9 mouse cellular contexts compared by ENCODE assay signal in the genomic region with DNA sequence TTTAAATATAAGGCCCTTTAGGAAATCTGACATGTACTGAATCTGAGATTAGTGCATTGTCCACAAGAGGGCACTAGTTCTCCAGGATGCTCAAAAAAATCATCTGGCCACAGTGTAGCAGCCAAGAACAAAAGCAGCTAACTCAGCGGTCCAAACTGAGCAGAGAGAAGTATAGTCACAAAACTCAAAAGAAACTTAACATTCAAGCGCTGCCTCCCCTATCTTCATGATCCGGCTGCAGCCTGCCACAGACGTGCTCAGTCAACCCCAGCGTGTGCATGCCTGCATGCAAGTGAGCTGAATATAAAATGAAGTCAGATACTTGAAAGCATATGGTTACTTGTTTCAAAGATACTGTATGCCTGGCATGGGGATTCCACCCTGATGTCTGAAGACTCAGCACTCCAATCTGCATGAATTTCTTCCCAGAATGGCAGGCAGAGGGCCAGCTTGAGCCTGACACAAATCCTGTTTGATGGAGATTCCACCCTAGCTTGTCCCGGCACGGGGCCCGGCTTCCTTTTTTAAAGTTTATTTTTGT. TPM values are rescaled to one million over a fixed set of nuclear protein-coding genes. Genes with fewer than 3 reads are reported as not detected.
DNase-seq lines count a peak whose midpoint lies in the region; ATAC-seq and TF ChIP-seq lines count a peak whose summit lies in the region.
"Had no signal": no experiment of that assay in that cellular context is flagged by ENCODE, and none has a peak within 500 bp of the region (broad histone marks: within the 10 kb centered on the region; RNA-seq: fewer than 3 reads in every experiment).

No protein-coding gene starts in this region.

- H3K27me3 ChIP-seq in CH12.LX (replicated peaks) (no peaks in the 10 kb centered on the region), myocyte (ENCODE audit: control insufficient read depth, insufficient read depth, insufficient read length) (no peaks in the 10 kb centered on the region)
- H3K27me3 ChIP-seq in embryonic facial prominence, embryonic 12.5 days = no peaks in the 10 kb centered on the region
- peaks cover 11% of the 10 kb centered on the region for H3K27me3 ChIP-seq in heart, embryonic 13.5 days (replicated peaks)
- H3K27me3 ChIP-seq in kidney, postnatal 0 days (ENCODE audit: insufficient read depth, low read length) = no peaks in the 10 kb centered on the region
- no peaks in the 10 kb centered on the region for H3K27me3 ChIP-seq in liver, embryonic 11.5 days (replicated peaks; ENCODE audit: control insufficient read depth, insufficient read depth, low read length)

- no peak overlapping the region for H3K27ac ChIP-seq in CH12.LX (ENCODE audit: insufficient read depth, low read depth)
- peak overlapping the region; percentile 73 for H3K27ac ChIP-seq in embryonic facial prominence, embryonic 12.5 days
- no peak overlapping the region for H3K27ac ChIP-seq in heart, embryonic 13.5 days (replicated peaks)
- no peak overlapping the region for H3K27ac ChIP-seq in kidney, postnatal 0 days
- no peak overlapping the region for H3K27ac ChIP-seq in liver, embryonic 11.5 days (ENCODE audit: low read depth, low read length)
- H3K27ac ChIP-seq: macrophage had no signal

- no peak for TF ChIP-seq EP300 in CH12.LX (IDR thresholded peaks at IDR 0.05; ENCODE audit: low read length)

- dilution Hi-C loops in CH12.LX (cut with MboI; ENCODE audit: extremely low pct_ligation_motif_present, extremely low pct_unique_long_range_greater_than_20kb, low sequenced_read_pairs) = no loop called here

- no peaks in the 10 kb centered on the region for H3K9me3 ChIP-seq in CH12.LX (replicated peaks; ENCODE audit: low read length)
- no peaks in the 10 kb centered on the region for H3K9me3 ChIP-seq in embryonic facial prominence, embryonic 12.5 days
- H3K9me3 ChIP-seq in heart, embryonic 13.5 days = no peaks in the 10 kb centered on the region
- no peaks in the 10 kb centered on the region for H3K9me3 ChIP-seq in kidney, postnatal 0 days (replicated peaks; ENCODE audit: low read length)
- H3K9me3 ChIP-seq in liver, embryonic 11.5 days (ENCODE audit: control insufficient read depth, low read length) = no peaks in the 10 kb centered on the region

- H3K79me2 ChIP-seq in CH12.LX (replicated peaks; ENCODE audit: control insufficient read depth, extremely low read depth, insufficient read depth, poor library complexity, severe bottlenecking) (no peaks in the 10 kb centered on the region), myocyte (ENCODE audit: control insufficient read depth, insufficient read depth) (no peaks in the 10 kb centered on the region)

- ATAC-seq in embryonic facial prominence, embryonic 12.5 days (ENCODE audit: insufficient number of reproducible peaks, insufficient read depth, low FRiP score, low TSS enrichment) = 0 out of 2 replicates have a peak, but pooled peaks have one; percentile 44
- ATAC-seq in heart, embryonic 13.5 days (ENCODE audit: extremely low read depth, insufficient number of reproducible peaks, low FRiP score, low TSS enrichment) = no peak
- ATAC-seq in kidney, postnatal 0 days (replicated peaks; ENCODE audit: low FRiP score, low read depth) = peak; percentile 61
- peak; percentile 29; the same call in 1 of the 2 replicates for ATAC-seq in liver, embryonic 11.5 days (replicated peaks; ENCODE audit: low FRiP score)
- no peak for ATAC-seq in erythroid progenitor cell, adult 5-6 weeks (replicated peaks; ENCODE audit: low FRiP score, poor library complexity, severe bottlenecking)

- peaks cover 11 to 19% of the 10 kb centered on the region in 2 experiments; a peak in 3 of 4 replicates for H3K4me1 ChIP-seq in CH12.LX (ENCODE audit: control insufficient read depth in 1 of 2, insufficient read depth in 2 of 2)
- peaks cover 3% of the 10 kb centered on the region; the same call in 1 of the 2 replicates for H3K4me1 ChIP-seq in embryonic facial prominence, embryonic 12.5 days
- peaks cover 17% of the 10 kb centered on the region for H3K4me1 ChIP-seq in heart, embryonic 13.5 days
- H3K4me1 ChIP-seq in kidney, postnatal 0 days (replicated peaks; ENCODE audit: insufficient read depth, low read length) = no peaks in the 10 kb centered on the region
- H3K4me1 ChIP-seq in liver, embryonic 11.5 days (replicated peaks; ENCODE audit: control insufficient read depth, insufficient read depth, low read length) = peaks cover 16% of the 10 kb centered on the region

- TF ChIP-seq RAD21 in CH12.LX (IDR thresholded peaks at IDR 0.05; ENCODE audit: low read depth, low read length) = peak; percentile 94

- H3K36me3 ChIP-seq in CH12.LX (replicated peaks in 1 of 2; ENCODE audit: control insufficient read depth in 1 of 2, insufficient read depth in 1 of 2, low read length in 1 of 2) (peaks cover 0 to 4% of the 10 kb centered on the region in 2 experiments), myocyte (ENCODE audit: control insufficient read depth, insufficient read depth) (no peaks in the 10 kb centered on the region)
- H3K36me3 ChIP-seq in embryonic facial prominence, embryonic 12.5 days = no peaks in the 10 kb centered on the region
- no peaks in the 10 kb centered on the region for H3K36me3 ChIP-seq in heart, embryonic 13.5 days
- no peaks in the 10 kb centered on the region for H3K36me3 ChIP-seq in kidney, postnatal 0 days (ENCODE audit: insufficient read depth, low read length)
- H3K36me3 ChIP-seq in liver, embryonic 11.5 days (ENCODE audit: control insufficient read depth, insufficient read depth, low read length) = no peaks in the 10 kb centered on the region

- 38% methylated on average over 8 of the region's 8 CpGs for WGBS in embryonic facial prominence, embryonic 12.5 days
- 29% methylated on average over 8 of the region's 8 CpGs for WGBS in heart, embryonic 13.5 days
- WGBS in kidney, postnatal 0 days = 36% methylated on average over 8 of the region's 8 CpGs
- 35% methylated on average over 8 of the region's 8 CpGs for WGBS in liver, embryonic 11.5 days

- TF ChIP-seq CTCF in CH12.LX (conservative IDR thresholded peaks at IDR 0.05 in 1 of 2, IDR thresholded peaks at IDR 0.05 in 1 of 2; ENCODE audit: low read depth in 2 of 2, low read length in 2 of 2) = peak; percentile 43 to 94; a peak in 3 of 4 replicates
- peak; percentile 86 for TF ChIP-seq CTCF in kidney, postnatal 0 days (IDR thresholded peaks at IDR 0.05; ENCODE audit: low read depth)

- H3K4me2 ChIP-seq in CH12.LX (ENCODE audit: insufficient read depth, low read depth, poor library complexity, severe bottlenecking) = peak overlapping the region; percentile 67
- H3K4me2 ChIP-seq in embryonic facial prominence, embryonic 12.5 days (replicated peaks) = 0 out of 2 replicates have a peak overlapping the region, but pooled peaks have one; percentile 27
- H3K4me2 ChIP-seq in heart, embryonic 13.5 days = peak overlapping the region; percentile 63
- H3K4me2 ChIP-seq in kidney, postnatal 0 days (ENCODE audit: low read length) = 0 out of 2 replicates have a peak overlapping the region, but pooled peaks have one; percentile 8
- peak overlapping the region; percentile 46 for H3K4me2 ChIP-seq in liver, embryonic 11.5 days
- peak overlapping the region; percentile 56 for H3K4me2 ChIP-seq in myocyte (ENCODE audit: low read depth)

- H3K9ac ChIP-seq in CH12.LX (ENCODE audit: insufficient read depth, low read depth) = no peak overlapping the region
- no peak overlapping the region for H3K9ac ChIP-seq in embryonic facial prominence, embryonic 12.5 days
- H3K9ac ChIP-seq in heart, embryonic 13.5 days = peak overlapping the region; percentile 67
- no peak overlapping the region for H3K9ac ChIP-seq in kidney, postnatal 0 days (ENCODE audit: low read depth, low read length)
- no peak overlapping the region for H3K9ac ChIP-seq in liver, embryonic 11.5 days (ENCODE audit: low read depth, low read length)

- H3K4me3 ChIP-seq in CH12.LX (replicated peaks in 1 of 3; ENCODE audit: low read depth in 2 of 3, low read length in 2 of 3, poor library complexity in 1 of 3) (no peak overlapping the region), myocyte (no peak overlapping the region)
- H3K4me3 ChIP-seq in embryonic facial prominence, embryonic 12.5 days = no peak overlapping the region
- 0 out of 2 replicates have a peak overlapping the region, but pooled peaks have one; percentile 26 for H3K4me3 ChIP-seq in heart, embryonic 13.5 days
- H3K4me3 ChIP-seq in kidney, postnatal 0 days (replicated peaks; ENCODE audit: low read depth, low read length) = no peak overlapping the region
- no peak overlapping the region for H3K4me3 ChIP-seq in liver, embryonic 11.5 days (ENCODE audit: low read depth, low read length)

- peak; percentile 88 for DNase-seq in CH12.LX (ENCODE audit: extremely low read depth)
- peak; percentile 92 for DNase-seq in adipocyte (ENCODE audit: low spot score)
- peak; percentile 95 for DNase-seq in kidney, postnatal 0 days (ENCODE audit: low spot score)
- peak; percentile 44 for DNase-seq in liver, embryonic 11.5 days (ENCODE audit: low spot score)

- no peak for TF ChIP-seq POLR2A in CH12.LX (IDR thresholded peaks at IDR 0.05; ENCODE audit: low read depth, low read length)
- TF ChIP-seq POLR2A in myocyte (IDR thresholded peaks at IDR 0.05; ENCODE audit: insufficient read length, low read depth) = no peak

- in situ Hi-C loops in CH12.LX (cut with MboI; ENCODE audit: low pct_ligation_motif_present, low pct_unique_long_range_greater_than_20kb, low sequenced_read_pairs) = loop anchor here (5.0 to 25.0 kb wide), 3 partner anchors 142 to 400 kb away; partner anchors contain the start of gene Gm6525

- no peak overlapping the region for H3ac ChIP-seq in myocyte (ENCODE audit: control insufficient read depth, insufficient read length)

TF ChIP-seq in CH12.LX, 34 proteins besides CTCF, POLR2A, EP300 and RAD21 (continues in another document):
- TF ChIP-seq USF1 (IDR thresholded peaks at IDR 0.05; ENCODE audit: low read depth, low read length) (no peak), PAX5 (IDR thresholded peaks at IDR 0.05; ENCODE audit: low read length) (no peak), SMC3 (IDR thresholded peaks at IDR 0.05; ENCODE audit: low read depth, low read length) (peak; percentile 91)

TF ChIP-seq in myocyte, 11 proteins besides CTCF, POLR2A, EP300 and RAD21 (continues in another document):
- no peak for TF ChIP-seq CEBPB (IDR thresholded peaks at IDR 0.05; ENCODE audit: insufficient read depth, poor library complexity, severe bottlenecking)
- TF ChIP-seq MAX (IDR thresholded peaks at IDR 0.05; ENCODE audit: low read depth) = no peak

RNA-seq across cellular contexts. Expression of gene Trim2, which starts 8.0 kb away (rescaled TPM):
- total RNA-seq in CH12.LX (2012; rRNA removed) (2.1 and 2.4 TPM in 2 replicates), CH12.LX (2014; rRNA removed) (2.1 and 2.5 TPM in 2 replicates)
- polyA plus RNA-seq in CH12.LX (2012; ENCODE audit: insufficient read length, low read depth) (3.3 and 3.6 TPM in 2 replicates), myocyte (2012; fragmentation: generic; extraction: Trizol) (3.2 TPM)
- polyA plus RNA-seq in embryonic facial prominence, embryonic 12.5 days (2016; fragmentation: Nextera tagmentation; extraction: Ambion mirVana) = 38.2 and 39.2 TPM in 2 replicates
- polyA plus RNA-seq in heart, embryonic 13.5 days (2015; fragmentation: Nextera tagmentation; extraction: Ambion mirVana) = 7.2 and 7.6 TPM in 2 replicates
- 23.0 and 24.1 TPM in 2 replicates for polyA plus RNA-seq in kidney, postnatal 0 days (2015; fragmentation: Nextera tagmentation; extraction: Ambion mirVana)
- polyA plus RNA-seq in liver, embryonic 11.5 days (2014; fragmentation: Nextera tagmentation; extraction: Ambion mirVana) = 7.7 and 8.2 TPM in 2 replicates
- total RNA-seq in erythroid progenitor cell, adult 5-6 weeks (2015; ENCODE audit: low replicate concordance) = 4.3 and 10.9 TPM in 2 replicates
- 8.9 and 11.4 TPM in 2 replicates for total RNA-seq in erythroid progenitor cell, adult 5-6 weeks (2017; ENCODE audit: low replicate concordance)

Comparison
In these comparisons a context has a peak if more than half of its experiments do, and no peak if none do; other contexts are left out.
1. DNase-seq: peak in every context shown above with its lines; median percentile 95 in kidney, postnatal 0 days; 92 in adipocyte; 88 in CH12.LX; 44 in liver, embryonic 11.5 days.
2. H3K4me2 ChIP-seq: peak in every context shown above with its lines; median percentile 67 in CH12.LX; 63 in heart, embryonic 13.5 days; 56 in myocyte; 46 in liver, embryonic 11.5 days; 27 in embryonic facial prominence, embryonic 12.5 days; 8 in kidney, postnatal 0 days.
3. ATAC-seq: peak in embryonic facial prominence, embryonic 12.5 days (single experiment), kidney, postnatal 0 days (single experiment) and liver, embryonic 11.5 days (single experiment); none in heart, embryonic 13.5 days (single experiment) and erythroid progenitor cell, adult 5-6 weeks (single experiment).